Mouse (Mus musculus) spleen, adult 2 months (tissue): Measurements from ENCODE around the gene Ppat.

ENCODE experiments used
- CTCF ChIP-seq: fragments of 200-500 bp; IDR thresholded peaks from 2 replicates; pipeline ENCODE4 v1.5.1; 2011; ENCODE audit warnings: mild to moderate bottlenecking, inconsistent platforms; ENCODE audit not compliant: insufficient read depth, insufficient read length, insufficient replicate concordance; ENCODE audit errors: extremely low read depth
- POLR2A ChIP-seq: fragments of 200-500 bp; IDR thresholded peaks from 2 replicates; pipeline ENCODE4 v1.6.1; 2011; ENCODE audit warnings: low read depth, low read length, inconsistent platforms

- TF ChIP-seq CTCF (no peak), POLR2A (no peak)
Measured at GRCm38 (mm10) chr5:76964651-76965050, 13.3 kb upstream of the Ppat start.
